Mouse (Mus musculus) CH12.LX (cell line): ENCODE data around the gene Gm13090. TPM values are rescaled to one million over a fixed set of nuclear protein-coding genes. Genes with fewer than 3 reads are reported as not detected.

Experiments
- DNase-seq: peaks from one replicate; pipeline ENCODE4 v3.0.0-alpha.2; 2013; ENCODE audit errors: extremely low read depth
- H3K27ac ChIP-seq: 2 replicates; pipeline ENCODE4 v1.5.1; 2012; ENCODE audit warnings: low read depth, mild to moderate bottlenecking, control low read depth, moderate library complexity; ENCODE audit not compliant: insufficient read depth
- H3K27me3 ChIP-seq: replicated peaks from 2 replicates; pipeline ENCODE3; 2012; ENCODE audit warnings: inconsistent platforms
- H3K36me3 ChIP-seq, 2 experiments: replicated peaks in 1 of 2; 2 replicates each; pipeline versions ENCODE3 to v1.6.1; 2012; ENCODE audit warnings: inconsistent platforms in 1 of 2, low read length in 1 of 2, mild to moderate bottlenecking in 1 of 2, mixed read lengths in 1 of 2, moderate library complexity in 1 of 2; ENCODE audit not compliant: control insufficient read depth in 1 of 2, insufficient read depth in 1 of 2
- H3K4me1 ChIP-seq, 2 experiments: 2 replicates each; pipeline ENCODE4 v1.6.1; 2012; ENCODE audit warnings: inconsistent platforms in 1 of 2, moderate library complexity in 1 of 2; ENCODE audit not compliant: insufficient read depth in 2 of 2, control insufficient read depth in 1 of 2
- H3K4me2 ChIP-seq: 2 replicates; pipeline ENCODE4 v1.6.1; 2012; ENCODE audit warnings: low read depth, mild to moderate bottlenecking, control low read depth; ENCODE audit not compliant: poor library complexity, insufficient read depth, severe bottlenecking
- H3K4me3 ChIP-seq, 3 experiments: fragments of 150-350 bp in 1 of 3; sonication (generic) in 1 of 3; replicated peaks in 1 of 3; 2 replicates each; pipeline versions ENCODE3 to v1.5.1; 2011 to 2012; ENCODE audit warnings: low read depth in 2 of 3, low read length in 2 of 3, mild to moderate bottlenecking in 2 of 3, moderate library complexity in 2 of 3, control low read depth in 1 of 3, improper control_type of control experiment in 1 of 3, inconsistent platforms in 1 of 3, mixed read lengths in 1 of 3; ENCODE audit not compliant: poor library complexity in 1 of 3
- H3K79me2 ChIP-seq: replicated peaks from 2 replicates; pipeline ENCODE4 v1.6.1; 2012; ENCODE audit warnings: mild to moderate bottlenecking, moderate library complexity; ENCODE audit not compliant: control insufficient read depth, poor library complexity, insufficient read depth, severe bottlenecking; ENCODE audit errors: extremely low read depth
- H3K9ac ChIP-seq: 2 replicates; pipeline ENCODE4 v1.6.1; 2012; ENCODE audit warnings: low read depth, mild to moderate bottlenecking, control low read depth, moderate library complexity; ENCODE audit not compliant: insufficient read depth
- H3K9me3 ChIP-seq: replicated peaks from 2 replicates; pipeline ENCODE3; 2012; ENCODE audit warnings: low read length, inconsistent platforms, mixed read lengths
- CHD1 ChIP-seq: IDR thresholded peaks from 2 replicates; pipeline ENCODE4 v1.6.1; 2012; ENCODE audit warnings: low read depth, low read length, improper control_type of control experiment, inconsistent platforms
- CHD2 ChIP-seq: IDR thresholded peaks from 2 replicates; pipeline ENCODE4 v1.6.1; 2011; ENCODE audit warnings: low read length, improper control_type of control experiment
- E2F4 ChIP-seq: IDR thresholded peaks from 2 replicates; pipeline ENCODE4 v1.6.1; 2011; ENCODE audit warnings: low read depth, low read length, improper control_type of control experiment; ENCODE audit not compliant: insufficient replicate concordance
- ELF1 ChIP-seq: IDR thresholded peaks from 2 replicates; pipeline ENCODE4 v1.6.1; 2014; ENCODE audit warnings: low read depth, mild to moderate bottlenecking, inconsistent platforms, low read length, improper control_type of control experiment
- EP300 ChIP-seq: IDR thresholded peaks from 2 replicates; pipeline ENCODE4 v1.6.1; 2011; ENCODE audit warnings: low read length, improper control_type of control experiment
- ETS1 ChIP-seq: conservative IDR thresholded peaks from 2 replicates; pipeline ENCODE4 v1.6.1; 2012; ENCODE audit warnings: low read depth, mild to moderate bottlenecking, inconsistent platforms, low read length, improper control_type of control experiment, moderate library complexity
- GABPA ChIP-seq: IDR thresholded peaks from 2 replicates; pipeline ENCODE4 v1.6.1; 2012; ENCODE audit warnings: low read depth, low read length, improper control_type of control experiment, inconsistent platforms; ENCODE audit not compliant: insufficient replicate concordance
- HCFC1 ChIP-seq: IDR thresholded peaks from 2 replicates; pipeline ENCODE4 v1.6.1; 2012; ENCODE audit warnings: low read depth, mild to moderate bottlenecking, inconsistent platforms, low read length, improper control_type of control experiment
- IRF4 ChIP-seq: IDR thresholded peaks from 2 replicates; pipeline ENCODE4 v1.6.1; 2014; ENCODE audit warnings: low read depth, mild to moderate bottlenecking, inconsistent platforms, low read length, improper control_type of control experiment
- JUN ChIP-seq: IDR thresholded peaks from 2 replicates; pipeline ENCODE4 v1.6.1; 2011; ENCODE audit warnings: low read depth, mild to moderate bottlenecking, low read length, improper control_type of control experiment, moderate library complexity; ENCODE audit not compliant: insufficient read depth
- KAT2A ChIP-seq: IDR thresholded peaks from 2 replicates; pipeline ENCODE4 v1.6.1; 2012; ENCODE audit warnings: low read length, improper control_type of control experiment, inconsistent platforms; ENCODE audit not compliant: insufficient replicate concordance
- MAFK ChIP-seq: IDR thresholded peaks from 2 replicates; pipeline ENCODE4 v1.6.1; 2011; ENCODE audit warnings: low read length, improper control_type of control experiment; ENCODE audit not compliant: insufficient replicate concordance
- MAX ChIP-seq: IDR thresholded peaks from 2 replicates; pipeline ENCODE4 v1.6.1; 2011; ENCODE audit warnings: low read length, improper control_type of control experiment
- MEF2A ChIP-seq: IDR thresholded peaks from 2 replicates; pipeline ENCODE4 v1.6.1; 2014; ENCODE audit warnings: low read depth, mild to moderate bottlenecking, inconsistent platforms, low read length, improper control_type of control experiment, borderline replicate concordance
- MYC ChIP-seq: IDR thresholded peaks from 2 replicates; pipeline ENCODE4 v1.6.1; 2011; ENCODE audit warnings: low read depth, mild to moderate bottlenecking, improper control_type of control experiment, low read length
- NRF1 ChIP-seq: IDR thresholded peaks from 2 replicates; pipeline ENCODE4 v1.6.1; 2014; ENCODE audit warnings: low read depth, mild to moderate bottlenecking, inconsistent platforms, low read length, improper control_type of control experiment, moderate library complexity
- POLR2A ChIP-seq: IDR thresholded peaks from 2 replicates; pipeline ENCODE4 v1.6.1; 2011; ENCODE audit warnings: low read depth, mild to moderate bottlenecking, improper control_type of control experiment, low read length
- RAD21 ChIP-seq: IDR thresholded peaks from 2 replicates; pipeline ENCODE4 v1.6.1; 2011; ENCODE audit warnings: low read depth, mild to moderate bottlenecking, low read length, improper control_type of control experiment, moderate library complexity
- SIN3A ChIP-seq: IDR thresholded peaks from 2 replicates; pipeline ENCODE4 v1.6.1; 2012; ENCODE audit warnings: low read length, improper control_type of control experiment, inconsistent platforms
- TCF12 ChIP-seq: IDR thresholded peaks from 2 replicates; pipeline ENCODE4 v1.6.1; 2014; ENCODE audit warnings: low read depth, mild to moderate bottlenecking, inconsistent platforms, low read length, improper control_type of control experiment
- USF1 ChIP-seq: IDR thresholded peaks from 2 replicates; pipeline ENCODE4 v1.6.1; 2014; ENCODE audit warnings: low read depth, mild to moderate bottlenecking, inconsistent platforms, low read length, improper control_type of control experiment
- USF2 ChIP-seq: conservative IDR thresholded peaks from 2 replicates; pipeline ENCODE4 v1.6.1; 2011; ENCODE audit warnings: low read depth, low read length, improper control_type of control experiment
- ZC3H11A ChIP-seq: IDR thresholded peaks from 2 replicates; pipeline ENCODE4 v1.6.1; 2012; ENCODE audit warnings: low read depth, mild to moderate bottlenecking, inconsistent platforms, low read length, improper control_type of control experiment
- ZKSCAN1 ChIP-seq: IDR thresholded peaks from 2 replicates; pipeline ENCODE4 v1.6.1; 2012; ENCODE audit warnings: low read depth, inconsistent platforms, low read length, improper control_type of control experiment, borderline replicate concordance
- ZNF384 ChIP-seq: IDR thresholded peaks from 2 replicates; pipeline ENCODE4 v1.6.1; 2012; ENCODE audit warnings: low read depth, low read length, improper control_type of control experiment, inconsistent platforms
- dilution Hi-C: fragments of 300-500 bp; cut with MboI; formaldehyde crosslinking; loops from 2 replicates; pipeline ENCODE4 v1.14.3; 2020; ENCODE audit warnings: low sequenced_read_pairs; ENCODE audit not compliant: extremely low pct_unique_long_range_greater_than_20kb, extremely low pct_ligation_motif_present
- in situ Hi-C: fragments of 300-500 bp; cut with MboI; formaldehyde crosslinking; loops from 3 replicates; pipeline ENCODE4 v1.14.3; 2019; ENCODE audit warnings: low sequenced_read_pairs, low pct_ligation_motif_present, low pct_unique_long_range_greater_than_20kb, mixed read lengths
- polyA plus RNA-seq: library from polyadenylated mRNA; unstranded; fragments of >175 nt; gene quantifications from 2 replicates; pipeline ENCODE4 v1.2.1, GENCODE M21; 2012; ENCODE audit warnings: low read depth; ENCODE audit not compliant: insufficient read length
- total RNA-seq, 2 experiments: library from RNA; depleted of rRNA; stranded (reverse); fragments of 300-350 nt in 1 of 2; fragments of >200 nt in 1 of 2; gene quantifications; 2 replicates each; pipeline ENCODE4 v1.2.3; 2012 to 2014

Gm13090 gene
- total and polyA plus RNA-seq, 3 experiments: not detected

- no peak overlapping the region for H3K9ac ChIP-seq
- H3K4me2 ChIP-seq: no peak overlapping the region
- peaks cover 46% of the 10 kb centered on the region for H3K9me3 ChIP-seq
- H3K4me1 ChIP-seq: no peaks in the 10 kb centered on the region
- H3K4me3 ChIP-seq: no peak overlapping the region
- no peaks in the 10 kb centered on the region for H3K27me3 ChIP-seq
- TF ChIP-seq IRF4: no peak
- no peak for TF ChIP-seq ZNF384
- no peak for TF ChIP-seq CHD1
- no peak for TF ChIP-seq CHD2
- TF ChIP-seq E2F4: no peak
- no peak for TF ChIP-seq USF2
- TF ChIP-seq EP300: no peak
- TF ChIP-seq USF1: no peak
- TF ChIP-seq ZKSCAN1: no peak
- no peak for TF ChIP-seq NRF1
- no peak for TF ChIP-seq ETS1
- no peak for TF ChIP-seq SIN3A
- no peak for TF ChIP-seq GABPA
- TF ChIP-seq POLR2A: no peak
- no peak for TF ChIP-seq KAT2A
- no peak for TF ChIP-seq MYC
- no peak for DNase-seq
- H3K36me3 ChIP-seq: no peaks in the 10 kb centered on the region
- dilution Hi-C loops: no loop called here
- in situ Hi-C loops: no loop called here
- H3K27ac ChIP-seq: no peak overlapping the region
- no peaks in the 10 kb centered on the region for H3K79me2 ChIP-seq
Observed at GRCm38 (mm10) chr4:151106468-151106867, 17.1 kb downstream of the Gm13090 start.

- Histone ChIP-seq H3K9ac (no peak overlapping the region), H3K27ac (no peak overlapping the region), H3K79me2 (no peaks in the 10 kb centered on the region), H3K4me2 (no peak overlapping the region), H3K9me3 (peaks cover 39% of the 10 kb centered on the region), H3K27me3 (no peaks in the 10 kb centered on the region), H3K36me3 (no peaks in the 10 kb centered on the region), H3K4me3 (no peak overlapping the region), H3K4me1 (no peaks in the 10 kb centered on the region)
- in situ Hi-C loops (no loop called here), dilution Hi-C loops (no loop called here)
- TF ChIP-seq ELF1 (no peak), JUN (no peak), TCF12 (no peak), USF2 (no peak), MEF2A (no peak), HCFC1 (no peak), ZC3H11A (no peak), SIN3A (no peak), RAD21 (no peak), ZKSCAN1 (no peak), MAX (no peak), MAFK (no peak), NRF1 (no peak)
- no peak for DNase-seq
Observed at GRCm38 (mm10) chr4:151107131-151108001, 18.0 kb downstream of the Gm13090 start.
